Mouse (Mus musculus): Measurements from ENCODE around the gene Acvr1b. TPM values are rescaled to one million over a fixed set of nuclear protein-coding genes. Genes with fewer than 3 reads are reported as not detected.

Acvr1b gene
- polyA plus RNA-seq, 1 experiment from 2014 or later = 28.0 TPM

GRCm38 (mm10) chr15:101210998-101211613 is 37.2 kb downstream of the Acvr1b start:
- Histone ChIP-seq H3K9ac (replicated peaks; ENCODE audit: low read depth, low read length) (no peak overlapping the region), H3K4me1 (ENCODE audit: control insufficient read depth, insufficient read depth, low read length) (no peaks in the 10 kb centered on the region), H3K27me3 (ENCODE audit: control insufficient read depth, insufficient read depth, low read length) (no peaks in the 10 kb centered on the region), H3K27ac (ENCODE audit: low read depth, low read length) (no peak overlapping the region), H3K4me3 (ENCODE audit: low read depth, low read length) (no peak overlapping the region), H3K4me2 (ENCODE audit: low read depth, low read length) (no peak overlapping the region), H3K36me3 (ENCODE audit: control insufficient read depth, insufficient read depth, low read length) (peaks cover 44% of the 10 kb centered on the region), H3K9me3 (ENCODE audit: control insufficient read depth, low read length) (no peaks in the 10 kb centered on the region)
- WGBS = 92% methylated on average over 14 of the region's 14 CpGs
- ATAC-seq (ENCODE audit: low read depth) = no peak; the same call in 1 of the 2 replicates

GRCm38 (mm10) chr15:101212435-101212834 is 38.6 kb downstream of the Acvr1b start:
- 70% methylated on average over 14 of the region's 14 CpGs for WGBS
- Histone ChIP-seq H3K27me3 (ENCODE audit: control insufficient read depth, insufficient read depth, low read length) (no peaks in the 10 kb centered on the region), H3K9ac (replicated peaks; ENCODE audit: low read depth, low read length) (no peak overlapping the region), H3K4me3 (ENCODE audit: low read depth, low read length) (no peak overlapping the region), H3K27ac (ENCODE audit: low read depth, low read length) (no peak overlapping the region), H3K36me3 (ENCODE audit: control insufficient read depth, insufficient read depth, low read length) (peaks cover 30% of the 10 kb centered on the region), H3K4me2 (ENCODE audit: low read depth, low read length) (no peak overlapping the region), H3K9me3 (ENCODE audit: control insufficient read depth, low read length) (no peaks in the 10 kb centered on the region), H3K4me1 (ENCODE audit: control insufficient read depth, insufficient read depth, low read length) (no peaks in the 10 kb centered on the region)
- ATAC-seq (ENCODE audit: low read depth) = no peak

GRCm38 (mm10) chr15:101215136-101215535 is 41.3 kb downstream of the Acvr1b start:
- WGBS = 84% methylated on average over 2 of the region's 2 CpGs
- peaks cover 27% of the 10 kb centered on the region for H3K36me3 ChIP-seq (ENCODE audit: control insufficient read depth, insufficient read depth, low read length)
- H3K4me1 ChIP-seq (ENCODE audit: control insufficient read depth, insufficient read depth, low read length) = no peaks in the 10 kb centered on the region
- no peak overlapping the region for H3K4me3 ChIP-seq (ENCODE audit: low read depth, low read length)
- H3K27me3 ChIP-seq (ENCODE audit: control insufficient read depth, insufficient read depth, low read length) = no peaks in the 10 kb centered on the region
- no peak for ATAC-seq (ENCODE audit: low read depth)
- H3K4me2 ChIP-seq (ENCODE audit: low read depth, low read length) = no peak overlapping the region
- H3K9me3 ChIP-seq (ENCODE audit: control insufficient read depth, low read length) = no peaks in the 10 kb centered on the region
- no peak overlapping the region for H3K9ac ChIP-seq (replicated peaks; ENCODE audit: low read depth, low read length)
- no peak overlapping the region for H3K27ac ChIP-seq (ENCODE audit: low read depth, low read length)

- 79% methylated on average over 4 of the region's 4 CpGs for WGBS
- H3K4me3 ChIP-seq (ENCODE audit: low read depth, low read length) = no peak overlapping the region
- peaks cover 20% of the 10 kb centered on the region for H3K36me3 ChIP-seq (ENCODE audit: control insufficient read depth, insufficient read depth, low read length)
- H3K4me1 ChIP-seq (ENCODE audit: control insufficient read depth, insufficient read depth, low read length) = no peaks in the 10 kb centered on the region
- ATAC-seq (ENCODE audit: low read depth) = no peak
- no peak overlapping the region for H3K4me2 ChIP-seq (ENCODE audit: low read depth, low read length)
- H3K27me3 ChIP-seq (ENCODE audit: control insufficient read depth, insufficient read depth, low read length) = no peaks in the 10 kb centered on the region
- no peak overlapping the region for H3K9ac ChIP-seq (replicated peaks; ENCODE audit: low read depth, low read length)
- H3K9me3 ChIP-seq (ENCODE audit: control insufficient read depth, low read length) = no peaks in the 10 kb centered on the region
- no peak overlapping the region for H3K27ac ChIP-seq (ENCODE audit: low read depth, low read length)
Measured at GRCm38 (mm10) chr15:101216036-101216435, 42.2 kb downstream of the Acvr1b start.

- H3K27ac ChIP-seq (ENCODE audit: low read depth, low read length) = 0 out of 2 replicates have a peak overlapping the region, but pooled peaks have one; percentile 39
Measured at GRCm38 (mm10) chr15:101220905-101221297, 47.0 kb downstream of the Acvr1b start.

GRCm38 (mm10) chr15:101221298-101222104 is 47.6 kb downstream of the Acvr1b start:
- WGBS = 5% methylated on average over 14 of the region's 14 CpGs

More at GRCm38 (mm10) chr15:101220905-101221297, 47.0 kb downstream of the Acvr1b start:
- 6% methylated on average over 7 of the region's 8 CpGs for WGBS
- no peak overlapping the region for H3K9ac ChIP-seq (replicated peaks; ENCODE audit: low read depth, low read length)
- peak; percentile 44; the same call in 1 of the 2 replicates for ATAC-seq (ENCODE audit: low read depth)
- H3K9me3 ChIP-seq (ENCODE audit: control insufficient read depth, low read length) = no peaks in the 10 kb centered on the region
- H3K4me1 ChIP-seq (ENCODE audit: control insufficient read depth, insufficient read depth, low read length) = peaks cover 17% of the 10 kb centered on the region
- H3K36me3 ChIP-seq (ENCODE audit: control insufficient read depth, insufficient read depth, low read length) = no peaks in the 10 kb centered on the region
- H3K4me2 ChIP-seq (ENCODE audit: low read depth, low read length) = no peak overlapping the region
- no peak overlapping the region for H3K4me3 ChIP-seq (ENCODE audit: low read depth, low read length)
- H3K27me3 ChIP-seq (ENCODE audit: control insufficient read depth, insufficient read depth, low read length) = no peaks in the 10 kb centered on the region; the same call in 1 of the 2 replicates

GRCm38 (mm10) chr15:101222897-101223482 is 49.1 kb downstream of the Acvr1b start:
- Histone ChIP-seq H3K4me2 (ENCODE audit: low read depth, low read length) (peak overlapping the region; percentile 80), H3K4me1 (ENCODE audit: control insufficient read depth, insufficient read depth, low read length) (peaks cover 17% of the 10 kb centered on the region), H3K27ac (ENCODE audit: low read depth, low read length) (no peak overlapping the region), H3K4me3 (ENCODE audit: low read depth, low read length) (no peak overlapping the region; the same call in 1 of the 2 replicates), H3K36me3 (ENCODE audit: control insufficient read depth, insufficient read depth, low read length) (no peaks in the 10 kb centered on the region), H3K9ac (replicated peaks; ENCODE audit: low read depth, low read length) (no peak overlapping the region), H3K27me3 (ENCODE audit: control insufficient read depth, insufficient read depth, low read length) (no peaks in the 10 kb centered on the region; the same call in 1 of the 2 replicates), H3K9me3 (ENCODE audit: control insufficient read depth, low read length) (no peaks in the 10 kb centered on the region)
- WGBS = 45% methylated on average over 13 of the region's 13 CpGs
- no peak for ATAC-seq (ENCODE audit: low read depth)

More at GRCm38 (mm10) chr15:101221298-101222104, 47.6 kb downstream of the Acvr1b start:
- no peak overlapping the region for H3K27ac ChIP-seq (ENCODE audit: low read depth, low read length)
- no peak overlapping the region; the same call in 1 of the 2 replicates for H3K9ac ChIP-seq (replicated peaks; ENCODE audit: low read depth, low read length)
- H3K4me3 ChIP-seq (ENCODE audit: low read depth, low read length) = no peak overlapping the region
- ATAC-seq (ENCODE audit: low read depth) = 0 out of 2 replicates have a peak, but pooled peaks have one; percentile 5
- no peaks in the 10 kb centered on the region for H3K36me3 ChIP-seq (ENCODE audit: control insufficient read depth, insufficient read depth, low read length)
- no peaks in the 10 kb centered on the region; the same call in 1 of the 2 replicates for H3K27me3 ChIP-seq (ENCODE audit: control insufficient read depth, insufficient read depth, low read length)
- H3K4me2 ChIP-seq (ENCODE audit: low read depth, low read length) = peak overlapping the region; percentile 34
- H3K9me3 ChIP-seq (ENCODE audit: control insufficient read depth, low read length) = no peaks in the 10 kb centered on the region
- peaks cover 17% of the 10 kb centered on the region for H3K4me1 ChIP-seq (ENCODE audit: control insufficient read depth, insufficient read depth, low read length)

- ATAC-seq (ENCODE audit: low read depth) = 0 out of 2 replicates have a peak, but pooled peaks have one; percentile 8
- Histone ChIP-seq H3K4me3 (ENCODE audit: low read depth, low read length) (peak overlapping the region; percentile 75), H3K36me3 (ENCODE audit: control insufficient read depth, insufficient read depth, low read length) (no peaks in the 10 kb centered on the region), H3K27me3 (ENCODE audit: control insufficient read depth, insufficient read depth, low read length) (no peaks in the 10 kb centered on the region; the same call in 1 of the 2 replicates), H3K9me3 (ENCODE audit: control insufficient read depth, low read length) (no peaks in the 10 kb centered on the region), H3K4me1 (ENCODE audit: control insufficient read depth, insufficient read depth, low read length) (peaks cover 17% of the 10 kb centered on the region), H3K9ac (replicated peaks; ENCODE audit: low read depth, low read length) (peak overlapping the region; percentile 78; the same call in 1 of the 2 replicates), H3K27ac (ENCODE audit: low read depth, low read length) (no peak overlapping the region), H3K4me2 (ENCODE audit: low read depth, low read length) (peak overlapping the region; percentile 80)
- 5% methylated on average over 5 of the region's 5 CpGs for WGBS
Measured at GRCm38 (mm10) chr15:101223596-101223995, 49.7 kb downstream of the Acvr1b start.
